8 mouse cellular contexts compared by ENCODE assay signal in the genomic region with DNA sequence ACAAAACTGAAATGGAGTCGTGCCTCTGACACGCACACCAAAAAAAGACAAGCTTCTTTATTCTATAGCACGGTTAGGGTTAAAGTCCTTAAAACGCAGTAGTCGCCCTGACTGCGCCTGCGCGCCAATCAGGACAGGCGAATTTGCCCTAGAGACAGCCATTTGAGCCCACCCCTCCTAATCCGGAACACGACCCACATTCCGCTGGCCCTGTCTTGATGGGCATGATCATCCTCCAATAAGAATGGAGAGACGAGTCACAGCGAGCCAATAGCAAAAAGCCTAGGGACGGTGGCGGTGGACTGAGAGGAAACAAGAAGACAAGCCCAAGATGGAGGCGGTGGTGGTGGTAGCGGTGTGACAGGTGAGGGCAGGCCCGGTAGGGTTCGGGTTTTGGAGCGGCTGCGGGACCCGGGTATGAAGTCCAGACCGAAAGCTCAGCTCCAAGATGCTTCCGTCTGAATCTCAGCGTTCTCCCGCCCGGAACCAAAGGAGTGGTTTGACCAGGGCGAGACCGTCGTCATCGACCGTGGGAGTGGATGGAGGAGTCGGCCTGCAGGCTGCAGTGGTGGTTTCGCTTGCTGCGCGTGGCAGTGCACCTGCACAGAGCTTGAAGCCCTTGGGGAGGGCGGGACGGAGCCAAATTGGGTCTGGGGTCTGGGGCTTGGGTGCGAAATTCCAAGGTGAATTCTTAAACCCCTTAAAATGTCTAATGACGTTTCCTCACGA. TPM values are rescaled to one million over a fixed set of nuclear protein-coding genes. Genes with fewer than 3 reads are reported as not detected.
DNase-seq lines count a peak whose midpoint lies in the region; ATAC-seq lines count a peak whose summit lies in the region.

No protein-coding gene starts in this region.

- H3K4me1 ChIP-seq in intestine, embryonic 14.5 days (replicated peaks; ENCODE audit: control insufficient read depth, insufficient read depth, low read length), result no peaks in the 10 kb centered on the region

- peaks cover 20% of the 10 kb centered on the region for H3K36me3 ChIP-seq in intestine, embryonic 14.5 days (ENCODE audit: control insufficient read depth, insufficient read depth, low read length)

- intact Hi-C loops in left cerebral cortex, postnatal 14 days (cut with DNase I), result no loop called here

- H3K4me3 ChIP-seq in intestine, embryonic 14.5 days (ENCODE audit: low read depth, low read length), result peak overlapping the region; percentile 58

- DNase-seq in adrenal gland, adult 18-20 months (ENCODE audit: low spot score in 2 of 2), result peak; percentile 60 to 73
- DNase-seq in embryo, embryonic 11 days, result peak; percentile 92
- DNase-seq in gastrocnemius, postnatal 25 days, result peak; percentile 92
- peak; percentile 88 for DNase-seq in intestine, embryonic 14.5 days (ENCODE audit: low spot score)
- peak; percentile 92 to 97 for DNase-seq in left cerebral cortex, postnatal 14 days (ENCODE audit: low spot score in 2 of 2)
- peak; percentile 96 for DNase-seq in mesoderm, embryonic 11.5 days (ENCODE audit: low read depth, low spot score)
- peak; percentile 85 to 93 for DNase-seq in right cerebral cortex, postnatal 36 days (ENCODE audit: low spot score in 2 of 2)
- DNase-seq in yolk sac, embryonic 10.5 days (ENCODE audit: low spot score), result peak; percentile 93

- H3K27ac ChIP-seq in intestine, embryonic 14.5 days (ENCODE audit: low read depth), result peak overlapping the region; percentile 78

- no peaks in the 10 kb centered on the region for H3K27me3 ChIP-seq in intestine, embryonic 14.5 days (replicated peaks; ENCODE audit: control insufficient read depth, insufficient read depth, low read length)

- peak; percentile 97 for ATAC-seq in intestine, embryonic 14.5 days (replicated peaks; ENCODE audit: low FRiP score, low TSS enrichment, low read depth)

- no peaks in the 10 kb centered on the region for H3K9me3 ChIP-seq in intestine, embryonic 14.5 days (ENCODE audit: control insufficient read depth, low read length)

- H3K4me2 ChIP-seq in intestine, embryonic 14.5 days (ENCODE audit: low read length), result peak overlapping the region; percentile 60

- peak overlapping the region; percentile 61 for H3K9ac ChIP-seq in intestine, embryonic 14.5 days (ENCODE audit: low read length)

- 12% methylated on average over 42 of the region's 42 CpGs for WGBS in intestine, embryonic 14.5 days

RNA-seq across cellular contexts. Expression of a gene that starts 21.5 kb away (rescaled TPM):
- total RNA-seq in adrenal gland, adult 18-20 months (2021), result 10 to 100 TPM; 20.9 to 32.1 TPM
- 1 to 10 TPM; 4.9 to 6.5 TPM for total RNA-seq in gastrocnemius, postnatal 25 days (2021)
- 29.9 and 34.9 TPM in 2 replicates for polyA plus RNA-seq in intestine, embryonic 14.5 days (2014; fragmentation: Nextera tagmentation; extraction: Ambion mirVana)
- total RNA-seq in left cerebral cortex, postnatal 14 days (2021), result 1 to 10 TPM in 1 of 2 experiments, not detected in 1; 1.2 TPM

RNA-seq across cellular contexts. Expression of a gene that starts 50.8 kb away (rescaled TPM):
- 100 to 1,000 TPM; 108 to 123 TPM for total RNA-seq in adrenal gland, adult 18-20 months (2021)
- total RNA-seq in gastrocnemius, postnatal 25 days (2021), result 10 to 100 TPM; 83.6 to 84.7 TPM
- polyA plus RNA-seq in intestine, embryonic 14.5 days (2014; fragmentation: Nextera tagmentation; extraction: Ambion mirVana), result 95.7 and 110 TPM in 2 replicates
- total RNA-seq in left cerebral cortex, postnatal 14 days (2021), result 100 to 1,000 TPM; 198 to 205 TPM

Comparison
In these comparisons a context has a peak if more than half of its experiments do, and no peak if none do; other contexts are left out.
1. Peak in every context shown above with its lines: DNase-seq, ATAC-seq, H3K4me3 ChIP-seq and H3K27ac ChIP-seq.